Mouse (Mus musculus) frontal cortex, postnatal 14 days (tissue): ENCODE results near the gene Zfp385c.
"Not testable (repeated sequence)": the region's sequence is repeated elsewhere in the genome, so short reads cannot be mapped to it uniquely, and the experiment has no call there.

Source experiments
- DNase-seq, 2 experiments: peaks; one replicate each; pipeline ENCODE4 v3.0.0; 2022; ENCODE audit warnings: low spot score in 2 of 2

The Zfp385c gene

GRCm38 (mm10) chr11:100626701-100627195, 65.5 kb downstream of the Zfp385c start:
- DNase-seq: peak in 1 of 2 experiments; percentile 61

- DNase-seq: no peak
Measured at GRCm38 (mm10) chr11:100625754-100626700, 66.2 kb downstream of the Zfp385c start.

- no peak for DNase-seq
Measured at GRCm38 (mm10) chr11:100623867-100624266, 68.4 kb downstream of the Zfp385c start.

GRCm38 (mm10) chr11:100622714-100623113, 69.5 kb downstream of the Zfp385c start:
- peak; percentile 93 to 96 for DNase-seq

- DNase-seq: no peak
Measured at GRCm38 (mm10) chr11:100619982-100620381, 72.3 kb downstream of the Zfp385c start, which contains the start of gene Dnajc7. Gene Dnajc7 (minus strand): TSS chr11:100620168.

GRCm38 (mm10) chr11:100619485-100619975, 72.7 kb downstream of the Zfp385c start:
- peak; percentile 97 to 98 for DNase-seq

- DNase-seq: peak; percentile 47 to 52
Measured at GRCm38 (mm10) chr11:100618761-100619484, 73.3 kb downstream of the Zfp385c start, which contains the start of gene Nkiras2. Gene Nkiras2 (plus strand): TSS chr11:100619244.

GRCm38 (mm10) chr11:100617480-100617879, 74.8 kb downstream of the Zfp385c start:
- no peak for DNase-seq

- DNase-seq: not testable (repeated sequence)
Measured at GRCm38 (mm10) chr11:100616836-100617235, 75.4 kb downstream of the Zfp385c start.

GRCm38 (mm10) chr11:100616332-100616731, 75.9 kb downstream of the Zfp385c start:
- DNase-seq: no peak

GRCm38 (mm10) chr11:100613241-100613640, 79.0 kb downstream of the Zfp385c start:
- no peak for DNase-seq

GRCm38 (mm10) chr11:100611627-100612026, 80.6 kb downstream of the Zfp385c start:
- DNase-seq: no peak

- DNase-seq: no peak
Measured at GRCm38 (mm10) chr11:100609997-100610680, 82.1 kb downstream of the Zfp385c start.

GRCm38 (mm10) chr11:100609355-100609996, 82.8 kb downstream of the Zfp385c start:
- DNase-seq: no peak

- DNase-seq: no peak
Measured at GRCm38 (mm10) chr11:100608796-100609195, 83.5 kb downstream of the Zfp385c start.

- no peak for DNase-seq
Measured at GRCm38 (mm10) chr11:100607121-100607520, 85.1 kb downstream of the Zfp385c start.

GRCm38 (mm10) chr11:100605451-100605850, 86.8 kb downstream of the Zfp385c start:
- no peak for DNase-seq

- DNase-seq: no peak
Measured at GRCm38 (mm10) chr11:100604321-100605005, 87.8 kb downstream of the Zfp385c start.

- no peak for DNase-seq
Measured at GRCm38 (mm10) chr11:100603813-100604212, 88.4 kb downstream of the Zfp385c start.

GRCm38 (mm10) chr11:100603155-100603554, 89.1 kb downstream of the Zfp385c start:
- DNase-seq: no peak
